Mouse (Mus musculus) central nervous system, embryonic 11.5 days (tissue): ENCODE measurements around the gene Lrrc4b. TPM values are rescaled to one million over a fixed set of nuclear protein-coding genes. Genes with fewer than 3 reads are reported as not detected.

Source experiments
- polyA plus RNA-seq: library from polyadenylated mRNA; depleted of rRNA; stranded (reverse); fragments of >200 nt; gene quantifications from 2 replicates; pipeline ENCODE4 v1.2.3, GENCODE M21; 2012; rRNA removed

Gene Lrrc4b
- polyA plus RNA-seq, result 62.6 and 90.8 TPM in 2 replicates

GRCm38 (mm10) chr7:44428968-44429521 is at the start of gene Lrrc4b:
Lrrc4b (plus strand) TSS chr7:44429018.

GRCm38 (mm10) chr7:44383980-44384715 is 44.7 kb upstream of the Lrrc4b start, which contains the start of gene Syt3:
Syt3 (plus strand) TSS chr7:44384102.

GRCm38 (mm10) chr7:44385720-44386119 is 43.1 kb upstream of the Lrrc4b start, which contains the start of gene 1700008O03Rik:
1700008O03Rik (minus strand) TSS chr7:44385820.

GRCm38 (mm10) chr7:44465111-44465510 is 36.3 kb downstream of the Lrrc4b start, which contains the start of gene Aspdh:
Aspdh (plus strand) TSS chr7:44465391.

GRCm38 (mm10) chr7:44467811-44468411 is 39.1 kb downstream of the Lrrc4b start, which contains the start of gene Josd2:
Josd2 (plus strand) TSS chr7:44467980.

GRCm38 (mm10) chr7:44495992-44496770 is 67.4 kb downstream of the Lrrc4b start, which contains the start of the genes Emc10 and Fam71e1:
Emc10 (minus strand) TSS chr7:44496529.
Fam71e1 (plus strand) TSS chr7:44496581.

Other genes with a start within 250 kb of the Lrrc4b start
- gene Klk1b24, start 240.8 kb upstream of the Lrrc4b start, polyA plus RNA-seq, result 0.07 and 0.10 TPM in 2 replicates
- gene Klk1b3, start 230.8 kb upstream of the Lrrc4b start, polyA plus RNA-seq, result not detected in 2 replicates
- not detected in 2 replicates for gene Klk1b4, start 221.6 kb upstream of the Lrrc4b start, polyA plus RNA-seq
- gene Klk1b5, start 213.1 kb upstream of the Lrrc4b start, polyA plus RNA-seq, result not detected in 2 replicates
- gene Klk1, start 203.7 kb upstream of the Lrrc4b start, polyA plus RNA-seq, result 0.17 TPM in 1 of 2 replicates, not detected in the other
- not detected in 2 replicates for gene Gm36864, start 192.8 kb upstream of the Lrrc4b start, polyA plus RNA-seq
- gene 1700028J19Rik, start 182.3 kb upstream of the Lrrc4b start, polyA plus RNA-seq, result 0.86 and 1.6 TPM in 2 replicates
- 151 and 244 TPM in 2 replicates for gene 2410002F23Rik, start 182.3 kb upstream of the Lrrc4b start, polyA plus RNA-seq
- not detected in 2 replicates for gene Acp4, start 171.6 kb upstream of the Lrrc4b start, polyA plus RNA-seq
- gene Gm15517, start 167.6 kb upstream of the Lrrc4b start, polyA plus RNA-seq, result 0.78 TPM in 1 of 2 replicates, not detected in the other
- 1.2 and 1.5 TPM in 2 replicates for gene Clec11a, start 122.1 kb upstream of the Lrrc4b start, polyA plus RNA-seq
- 7.0 and 8.0 TPM in 2 replicates for gene Shank1, start 118.8 kb upstream of the Lrrc4b start, polyA plus RNA-seq
- 1.9 and 2.4 TPM in 2 replicates for gene Syt3, start 44.9 kb upstream of the Lrrc4b start, polyA plus RNA-seq
- 2.5 and 6.3 TPM in 2 replicates for gene 1700008O03Rik, start 43.2 kb upstream of the Lrrc4b start, polyA plus RNA-seq
- 7.5 and 7.7 TPM in 2 replicates for gene Aspdh, start 36.4 kb downstream of the Lrrc4b start, polyA plus RNA-seq
- 91.6 and 95.2 TPM in 2 replicates for gene Josd2, start 39.0 kb downstream of the Lrrc4b start, polyA plus RNA-seq
- 102 and 117 TPM in 2 replicates for gene Emc10, start 67.5 kb downstream of the Lrrc4b start, polyA plus RNA-seq
- gene Fam71e1, start 67.6 kb downstream of the Lrrc4b start, polyA plus RNA-seq, result 28.7 and 40.6 TPM in 2 replicates
- 0.01 TPM in 1 of 2 replicates, not detected in the other for gene Mybpc2, start 95.6 kb downstream of the Lrrc4b start, polyA plus RNA-seq
- gene Spib, start 103.1 kb downstream of the Lrrc4b start, polyA plus RNA-seq, result 0.07 and 0.09 TPM in 2 replicates
- 107 and 108 TPM in 2 replicates for gene Pold1, start 119.8 kb downstream of the Lrrc4b start, polyA plus RNA-seq
- gene Nr1h2, start 124.9 kb downstream of the Lrrc4b start, polyA plus RNA-seq, result 76.6 and 80.4 TPM in 2 replicates
- gene Napsa, start 143.4 kb downstream of the Lrrc4b start, polyA plus RNA-seq, result 0.13 and 0.20 TPM in 2 replicates
- gene Kcnc3, start 161.6 kb downstream of the Lrrc4b start, polyA plus RNA-seq, result 8.0 and 8.3 TPM in 2 replicates
- gene Myh14, start 241.8 kb downstream of the Lrrc4b start, polyA plus RNA-seq, result 1.2 TPM in 2 replicates